Mouse (Mus musculus): ENCODE measurements around the gene Enpp1.
A peak's percentile ranks its signal among the peaks of the same experiment; 100 is the strongest.

The Enpp1 gene

DNA sequence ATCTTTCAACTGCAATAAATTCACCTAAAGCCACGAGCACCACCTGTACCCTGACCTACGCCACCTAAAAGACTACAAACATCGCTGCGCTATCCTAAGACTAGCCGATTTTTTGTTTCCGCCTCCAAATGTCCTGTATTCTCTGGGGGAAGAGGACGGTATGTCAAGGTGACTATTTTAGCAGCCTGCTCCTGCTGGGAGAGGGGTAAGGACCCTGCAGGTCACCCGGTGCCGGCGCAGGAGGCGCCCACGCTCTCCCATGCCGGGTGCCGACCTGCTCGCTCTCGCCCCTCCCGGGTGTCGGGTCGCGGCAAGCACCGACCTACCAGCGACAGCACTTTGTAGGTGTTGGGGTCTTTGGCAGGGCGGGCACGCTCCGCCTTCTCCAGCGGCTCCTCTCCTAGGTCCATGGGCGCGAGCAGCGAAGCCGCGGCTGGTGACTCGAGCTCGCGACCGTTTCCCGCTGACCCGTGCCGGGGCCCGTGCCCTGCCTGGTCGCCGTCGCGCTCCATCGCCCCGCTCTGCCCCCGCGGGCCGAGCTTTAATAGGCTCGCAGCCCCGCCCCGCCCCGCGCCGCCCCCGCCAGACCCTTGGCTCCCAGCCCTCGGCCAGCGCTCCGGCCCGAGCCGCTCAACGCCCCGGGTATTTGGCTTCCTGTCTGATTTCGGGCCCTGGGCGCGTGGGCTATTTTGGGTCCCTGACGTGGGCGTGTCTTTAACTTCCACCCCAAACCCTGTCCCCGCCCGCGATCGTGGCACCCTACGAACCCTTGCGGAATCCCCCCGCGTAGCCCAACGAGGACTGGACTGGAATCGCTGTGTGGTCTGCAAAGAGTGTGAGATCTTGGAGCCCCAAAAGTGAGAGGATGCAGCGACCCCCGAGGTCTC is at the start of gene Enpp1:
Gene Enpp1 (minus strand): TSS at position 680 of the 887 bp plus-strand sequence.
- DNase-seq (ENCODE audit: extremely low read depth, insufficient read length, low spot score): no peak

DNA sequence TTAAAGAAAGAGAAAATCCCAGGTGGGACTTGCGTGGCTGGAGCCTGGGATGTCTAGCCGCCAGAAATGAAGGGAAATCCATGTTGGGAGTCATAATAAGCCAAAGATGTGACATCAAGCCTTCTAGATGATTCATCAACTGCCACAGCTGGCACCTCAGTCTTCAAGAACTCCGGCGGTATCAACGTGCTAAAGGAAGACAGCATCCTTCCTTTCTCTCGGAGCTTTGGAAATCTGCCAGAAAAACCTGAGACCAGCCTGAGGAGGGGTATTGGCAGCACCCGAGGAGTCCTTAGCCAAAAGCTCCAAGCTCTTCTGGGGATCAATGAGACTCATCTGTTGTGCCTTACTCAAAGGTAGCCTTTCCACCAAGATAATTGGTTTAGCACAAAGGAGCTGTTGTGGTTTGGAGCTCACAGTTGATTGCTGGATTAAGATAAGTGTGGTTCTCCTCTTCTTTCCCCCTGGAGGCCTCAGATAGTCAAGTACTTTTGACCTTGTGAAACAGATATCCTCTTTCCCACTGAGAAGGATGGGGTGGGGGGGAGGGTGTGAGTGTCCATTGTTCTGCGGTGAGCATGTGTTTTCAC is 46.5 kb upstream of the Enpp1 start:
- peak; percentile 6 for DNase-seq (ENCODE audit: extremely low read depth, insufficient read length, low spot score)

DNA sequence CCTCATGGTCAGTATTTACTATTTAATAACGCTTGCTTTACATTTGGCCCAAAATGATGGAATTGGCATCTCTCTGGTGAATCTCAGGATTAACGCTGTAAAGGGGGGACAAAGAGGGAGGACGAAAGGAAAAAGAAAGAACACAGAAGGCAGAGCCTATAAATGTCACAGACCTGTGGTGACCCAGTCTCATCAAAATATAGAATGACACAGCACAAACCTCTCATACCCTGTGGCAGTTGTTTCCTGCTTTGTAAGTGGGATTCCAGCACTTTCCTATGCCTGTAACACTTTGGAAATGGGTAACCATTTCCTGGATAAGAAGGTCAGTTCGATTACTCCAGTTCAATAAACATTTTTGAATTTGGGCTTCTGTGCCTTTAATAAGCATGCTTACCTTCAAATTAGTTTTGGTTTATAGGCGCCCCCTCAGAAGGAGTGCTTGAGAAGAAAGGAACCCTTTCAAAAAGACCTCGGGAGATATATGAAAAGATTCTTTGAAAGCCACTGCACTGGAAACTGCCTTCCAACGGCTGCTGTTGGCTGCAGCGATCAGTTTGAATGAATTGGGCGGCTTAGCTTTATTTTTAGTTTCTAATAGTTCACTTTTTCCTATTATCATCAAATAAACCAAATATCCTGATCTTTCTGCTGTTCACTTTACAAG is 43.0 kb upstream of the Enpp1 start:
- DNase-seq (ENCODE audit: extremely low read depth, insufficient read length, low spot score): no peak

GRCm38 (mm10) chr10:24754251-24754835 is 42.4 kb upstream of the Enpp1 start:
- DNase-seq (ENCODE audit: extremely low read depth, insufficient read length, low spot score): no peak

GRCm38 (mm10) chr10:24753536-24754250 is 41.7 kb upstream of the Enpp1 start:
- DNase-seq (ENCODE audit: extremely low read depth, insufficient read length, low spot score): no peak

DNA sequence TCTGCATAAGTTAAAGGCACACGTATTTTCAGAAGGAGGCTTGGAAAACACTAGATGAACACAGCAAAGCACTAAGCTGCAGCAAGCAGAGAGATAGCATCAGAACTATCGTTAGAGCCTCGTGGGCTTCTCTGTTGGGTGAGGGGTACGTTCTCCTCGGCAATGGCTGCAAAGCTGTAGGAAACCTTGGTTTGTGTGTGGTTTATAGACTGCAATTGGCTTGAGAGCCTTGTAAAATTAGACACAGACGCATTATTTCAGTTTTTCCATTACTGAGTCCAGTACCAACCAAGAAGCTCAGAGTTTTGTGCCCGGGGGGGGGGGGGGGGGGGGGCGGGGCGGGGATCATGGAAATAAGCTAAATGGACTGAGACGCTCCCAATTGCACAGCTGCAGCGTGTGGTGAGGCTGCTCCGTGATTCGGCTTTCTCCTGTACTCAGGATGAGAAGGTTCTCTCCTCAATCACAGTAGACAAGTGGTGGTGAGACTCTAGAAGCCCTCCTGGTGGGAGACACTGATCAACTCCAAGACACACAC is 31.1 kb upstream of the Enpp1 start:
- DNase-seq (ENCODE audit: extremely low read depth, insufficient read length, low spot score): no peak

DNA sequence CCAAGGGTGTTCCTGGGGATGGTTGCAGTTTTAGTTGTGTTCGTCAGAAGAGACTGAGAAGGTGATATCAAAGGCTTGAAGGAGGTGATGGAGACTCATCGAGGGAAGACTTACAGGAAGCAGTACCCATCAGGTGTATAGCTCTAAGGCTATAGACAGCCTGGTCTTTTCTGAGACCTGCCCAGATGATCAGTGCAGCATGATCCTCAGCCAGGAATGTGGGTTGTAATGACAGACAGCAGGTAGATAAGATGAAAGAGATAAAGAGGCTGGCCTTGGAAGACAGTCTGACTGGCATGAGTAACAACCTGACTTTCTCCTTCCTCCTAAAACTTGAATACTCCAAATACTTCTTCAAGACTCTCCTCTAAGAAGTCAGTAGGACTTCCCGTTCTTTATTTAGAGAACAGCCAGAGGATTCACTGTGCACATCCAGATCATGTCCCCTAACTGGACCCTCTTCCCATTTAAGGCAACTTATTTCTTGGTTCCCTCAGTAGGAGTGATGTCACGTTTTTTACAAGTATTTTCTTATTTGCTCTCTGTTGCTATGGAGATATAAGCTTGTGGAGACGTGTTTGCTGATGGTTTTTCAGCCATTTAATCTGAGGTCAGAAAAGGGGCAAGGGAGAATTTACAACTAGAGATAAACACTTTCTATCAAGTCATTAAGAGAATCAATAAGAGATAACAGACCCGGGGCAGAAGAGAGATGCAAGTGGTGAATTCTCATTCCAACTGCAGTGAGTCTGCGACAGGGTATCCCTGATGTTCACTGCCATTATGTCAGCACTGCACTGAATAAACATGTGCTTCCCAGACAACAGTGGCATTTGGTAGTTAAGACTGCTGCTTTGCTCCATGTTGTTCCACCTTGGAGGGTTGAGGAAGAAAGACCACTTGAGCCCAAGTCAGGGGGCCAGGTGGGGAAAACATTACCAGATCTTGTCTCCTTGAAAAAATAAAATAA is 29.6 kb upstream of the Enpp1 start:
- no peak for DNase-seq (ENCODE audit: extremely low read depth, insufficient read length, low spot score)

DNA sequence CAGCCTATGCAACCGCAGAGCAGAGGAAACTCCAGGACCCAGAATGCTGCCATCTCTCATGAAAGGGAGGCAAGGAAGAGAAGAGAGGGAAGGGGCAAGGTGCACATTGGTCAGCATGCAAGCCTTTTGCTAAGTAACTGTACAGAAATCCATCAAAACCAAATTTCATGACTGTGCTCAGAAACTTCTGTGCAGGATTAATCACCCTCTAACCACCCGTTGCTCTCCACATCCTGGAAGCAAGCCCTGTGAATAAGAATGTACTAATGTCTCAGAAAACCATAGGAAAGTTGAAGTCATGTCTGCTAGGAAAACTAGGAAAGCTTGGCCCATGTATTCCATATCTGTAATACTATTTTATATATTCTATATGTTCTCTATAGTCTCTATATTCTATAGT is 27.2 kb upstream of the Enpp1 start:
- DNase-seq (ENCODE audit: extremely low read depth, insufficient read length, low spot score): peak; percentile 38

- no peak for DNase-seq (ENCODE audit: extremely low read depth, insufficient read length, low spot score)
These were observed 26.5 kb upstream of the Enpp1 start for GRCm38 (mm10) chr10:24738456-24738855.

GRCm38 (mm10) chr10:24735027-24735777 is 23.2 kb upstream of the Enpp1 start:
- no peak for DNase-seq (ENCODE audit: extremely low read depth, insufficient read length, low spot score)

GRCm38 (mm10) chr10:24727478-24727877 is 15.5 kb upstream of the Enpp1 start:
- DNase-seq (ENCODE audit: extremely low read depth, insufficient read length, low spot score): no peak

DNA sequence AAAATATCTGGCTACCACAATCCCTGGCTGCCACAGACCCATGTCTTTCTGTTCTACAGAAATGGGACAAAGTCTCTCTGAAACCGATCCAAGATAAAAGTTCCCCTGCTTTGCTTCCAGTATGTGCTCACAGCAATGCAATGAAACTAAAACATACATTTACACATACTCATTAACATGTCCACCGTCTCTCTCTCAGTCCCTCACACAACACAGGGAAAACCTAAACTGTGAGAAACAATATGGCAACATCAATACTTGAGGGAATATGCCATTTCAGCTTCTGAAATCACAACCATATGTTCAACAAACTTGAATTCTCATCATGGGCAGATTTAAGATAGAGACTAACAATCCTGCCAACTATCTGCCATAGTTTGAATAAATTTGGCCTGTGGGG is 13.2 kb upstream of the Enpp1 start:
- no peak for DNase-seq (ENCODE audit: extremely low read depth, insufficient read length, low spot score)

DNA sequence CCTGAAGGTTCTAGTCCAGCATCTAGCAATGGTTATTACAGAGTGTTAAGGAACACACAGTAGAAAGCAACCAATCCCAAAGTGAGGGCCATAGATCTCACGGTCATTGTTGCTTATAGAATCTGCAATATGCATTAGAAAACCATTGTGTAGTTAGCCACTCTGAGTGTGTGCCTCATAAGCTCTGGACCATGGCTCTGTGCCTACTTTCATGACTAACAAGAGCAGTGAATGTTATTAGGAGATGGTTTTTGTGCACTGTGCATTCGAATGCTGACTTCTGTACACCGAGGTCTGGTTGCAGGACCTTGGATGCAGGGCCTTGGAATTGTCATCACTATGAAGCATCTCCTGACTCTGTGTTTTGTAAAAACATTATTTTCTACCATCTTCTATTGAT is 9.9 kb upstream of the Enpp1 start:
- DNase-seq (ENCODE audit: extremely low read depth, insufficient read length, low spot score): no peak

GRCm38 (mm10) chr10:24719383-24719782 is 7.4 kb upstream of the Enpp1 start:
- no peak for DNase-seq (ENCODE audit: extremely low read depth, insufficient read length, low spot score)

DNA sequence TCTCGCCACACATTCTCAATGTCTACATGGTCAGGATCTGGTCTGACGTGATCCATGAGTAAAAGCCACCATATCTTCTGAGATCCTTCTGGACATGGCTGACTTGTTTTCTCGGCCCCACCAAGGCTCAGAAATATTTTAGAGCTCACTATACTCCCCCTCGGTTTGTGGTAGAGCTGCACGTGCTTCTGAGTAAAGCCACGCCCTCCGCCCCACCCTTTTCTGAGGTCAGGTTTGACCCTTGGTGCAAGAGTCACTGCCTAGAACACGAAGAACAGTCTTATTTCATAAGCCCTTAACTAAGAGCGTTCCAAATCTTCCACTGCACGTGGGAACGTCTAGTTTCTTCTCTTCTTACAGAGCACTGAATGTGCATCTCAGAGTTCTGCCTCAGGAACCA is 6.8 kb upstream of the Enpp1 start:
- no peak for DNase-seq (ENCODE audit: extremely low read depth, insufficient read length, low spot score)

GRCm38 (mm10) chr10:24718058-24718457 is 6.1 kb upstream of the Enpp1 start:
- no peak for DNase-seq (ENCODE audit: extremely low read depth, insufficient read length, low spot score)

GRCm38 (mm10) chr10:24716232-24716631 is 4.3 kb upstream of the Enpp1 start:
- DNase-seq (ENCODE audit: extremely low read depth, insufficient read length, low spot score): no peak

- DNase-seq (ENCODE audit: extremely low read depth, insufficient read length, low spot score): no peak
These were observed 942 bp upstream of the Enpp1 start for GRCm38 (mm10) chr10:24712901-24713300.

DNA sequence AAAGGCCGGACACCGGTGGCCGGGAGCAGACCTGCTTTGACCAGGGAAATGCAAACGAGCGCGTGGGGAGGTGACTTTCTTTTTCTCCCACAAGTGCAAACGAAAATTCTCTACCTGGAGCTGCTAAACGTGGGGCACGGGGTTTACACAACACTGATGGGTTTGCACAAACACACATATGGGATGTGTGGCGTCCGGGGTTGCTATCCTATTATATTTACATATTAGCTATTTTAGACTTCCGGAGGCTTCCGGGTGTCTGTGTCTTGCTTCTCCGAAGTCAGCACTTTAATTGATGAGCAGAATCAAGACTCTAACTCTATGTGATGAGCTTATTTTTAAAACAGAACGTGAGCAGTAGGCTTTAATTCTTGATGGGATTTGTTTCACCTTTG is 405 bp upstream of the Enpp1 start:
- DNase-seq (ENCODE audit: extremely low read depth, insufficient read length, low spot score): no peak

Data from 3134 (cell line).